Mouse (Mus musculus) lung, embryonic 14.5 days (tissue): ENCODE measurements around the gene Erv3. TPM values are rescaled to one million over a fixed set of nuclear protein-coding genes. Genes with fewer than 3 reads are reported as not detected.

Source experiments
- ATAC-seq: fragments of 200-750 bp; cut with Nextera tagmentation; 2 replicates; pipeline ENCODE4 v1.8.0; 2017; ENCODE audit warnings: mild to moderate bottlenecking, moderate TSS enrichment, moderate library complexity; ENCODE audit not compliant: insufficient read depth
- DNase-seq: peaks from one replicate; pipeline ENCODE4 v3.0.0-alpha.2; 2015
- H3K27ac ChIP-seq: fragments of 300-500 bp; sonication (generic); 2 replicates; pipeline ENCODE4 v1.5.1; 2014; ENCODE audit warnings: low read depth, mild to moderate bottlenecking, moderate library complexity
- H3K27me3 ChIP-seq: fragments of 300-500 bp; sonication (generic); 2 replicates; pipeline ENCODE4 v1.6.1; 2014; ENCODE audit warnings: low read length, control low read depth; ENCODE audit not compliant: insufficient read depth
- H3K36me3 ChIP-seq: fragments of 300-500 bp; sonication (generic); 2 replicates; pipeline ENCODE4 v1.6.1; 2014; ENCODE audit warnings: control low read depth; ENCODE audit not compliant: insufficient read depth
- H3K4me1 ChIP-seq: fragments of 300-500 bp; sonication (generic); 2 replicates; pipeline ENCODE4 v1.6.1; 2014; ENCODE audit warnings: antibody characterized with exemption, control low read depth; ENCODE audit not compliant: insufficient read depth
- H3K4me2 ChIP-seq: fragments of 300-500 bp; sonication (generic); 2 replicates; pipeline ENCODE4 v1.6.1; 2014; ENCODE audit warnings: mild to moderate bottlenecking
- H3K4me3 ChIP-seq: fragments of 300-500 bp; sonication (generic); 2 replicates; pipeline ENCODE4 v1.5.1; 2014; ENCODE audit warnings: low read depth, low read length
- H3K9ac ChIP-seq: fragments of 300-500 bp; sonication (generic); 2 replicates; pipeline ENCODE4 v1.6.1; 2014
- H3K9me3 ChIP-seq: fragments of 300-500 bp; sonication (generic); 2 replicates; pipeline ENCODE4 v1.6.1; 2016; ENCODE audit warnings: low read depth, low read length, control low read depth
- CTCF ChIP-seq: IDR thresholded peaks from 2 replicates; pipeline ENCODE4 v1.5.1; 2016; ENCODE audit warnings: antibody characterized with exemption, low read depth
- WGBS: fragments of 180-500 bp; shearing (Covaris S2); extraction: QIAGEN DNeasy Blood & Tissue Kit; methylation state at CpG from one replicate; pipeline ENCODE4 v1.1.7; 2014; 5-methylcytosine and 5-hydroxymethylcytosine counted together
- polyA plus RNA-seq: library from polyadenylated mRNA; unstranded; fragments of >200 nt; fragmentation: Nextera tagmentation; extraction: Ambion mirVana; gene quantifications from 2 replicates; pipeline ENCODE4 v1.2.1, GENCODE M21; 2014

The Erv3 gene
- polyA plus RNA-seq, 1 experiment from 2014 or later, result not detected

DNA sequence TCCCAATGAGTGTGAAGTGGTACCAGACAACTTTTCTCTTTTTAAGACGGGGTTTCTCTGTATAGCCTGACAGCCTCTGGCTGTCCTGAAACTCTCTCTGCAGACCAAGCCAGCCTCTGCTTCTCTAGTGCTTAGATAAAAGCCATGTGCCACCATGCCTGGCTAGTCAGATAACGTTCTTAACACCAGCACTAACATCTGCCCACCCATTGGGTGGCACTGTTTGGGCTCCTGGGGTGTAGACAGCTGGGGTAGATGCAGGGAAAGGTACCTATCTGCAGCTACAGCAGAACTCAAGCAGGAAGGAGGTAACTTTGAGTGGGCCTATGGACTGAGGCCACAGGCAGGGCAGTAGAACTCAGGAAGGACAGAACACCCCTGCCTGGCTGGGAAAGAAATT is 34.0 kb downstream of the Erv3 start:
- ATAC-seq, result peak; percentile 6; the same call in 1 of the 2 replicates
- no peaks in the 10 kb centered on the region for H3K4me1 ChIP-seq
- H3K9ac ChIP-seq, result no peak overlapping the region
- H3K4me2 ChIP-seq, result no peak overlapping the region
- no peak for TF ChIP-seq CTCF
- no peak for DNase-seq
- H3K9me3 ChIP-seq, result no peaks in the 10 kb centered on the region
- H3K27me3 ChIP-seq, result no peaks in the 10 kb centered on the region
- H3K36me3 ChIP-seq, result no peaks in the 10 kb centered on the region
- WGBS, result 21% methylated on average over 2 of the region's 2 CpGs
- H3K27ac ChIP-seq, result no peak overlapping the region
- no peak overlapping the region for H3K4me3 ChIP-seq

DNA sequence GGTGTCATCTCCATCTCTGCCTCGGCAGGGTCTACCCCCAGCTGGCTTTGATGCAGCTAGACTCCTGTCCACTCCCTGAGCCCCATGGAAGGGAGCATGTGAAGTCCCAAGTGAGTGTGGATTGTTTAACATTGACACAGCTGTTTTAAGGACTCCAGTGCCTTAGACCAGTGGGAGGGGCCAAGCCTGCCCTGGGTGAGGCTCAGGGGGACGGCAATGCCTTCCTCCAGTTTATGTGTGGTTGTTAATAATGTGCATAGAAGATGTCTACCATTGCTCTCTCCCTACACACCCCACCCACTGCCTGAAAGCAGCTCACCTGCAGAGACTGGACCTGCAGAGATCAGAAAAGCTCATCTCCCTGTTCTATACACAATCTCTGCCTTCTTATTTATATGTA is 35.6 kb downstream of the Erv3 start:
- no peak overlapping the region for H3K4me3 ChIP-seq
- 20% methylated on average over 2 of the region's 2 CpGs for WGBS
- no peak overlapping the region for H3K4me2 ChIP-seq
- no peak for TF ChIP-seq CTCF
- no peak overlapping the region for H3K27ac ChIP-seq
- no peaks in the 10 kb centered on the region for H3K9me3 ChIP-seq
- no peak overlapping the region for H3K9ac ChIP-seq
- DNase-seq (no peak), ATAC-seq (no peak; the same call in 1 of the 2 replicates)
- H3K36me3 ChIP-seq, result no peaks in the 10 kb centered on the region
- H3K4me1 ChIP-seq, result no peaks in the 10 kb centered on the region
- no peaks in the 10 kb centered on the region for H3K27me3 ChIP-seq

DNA sequence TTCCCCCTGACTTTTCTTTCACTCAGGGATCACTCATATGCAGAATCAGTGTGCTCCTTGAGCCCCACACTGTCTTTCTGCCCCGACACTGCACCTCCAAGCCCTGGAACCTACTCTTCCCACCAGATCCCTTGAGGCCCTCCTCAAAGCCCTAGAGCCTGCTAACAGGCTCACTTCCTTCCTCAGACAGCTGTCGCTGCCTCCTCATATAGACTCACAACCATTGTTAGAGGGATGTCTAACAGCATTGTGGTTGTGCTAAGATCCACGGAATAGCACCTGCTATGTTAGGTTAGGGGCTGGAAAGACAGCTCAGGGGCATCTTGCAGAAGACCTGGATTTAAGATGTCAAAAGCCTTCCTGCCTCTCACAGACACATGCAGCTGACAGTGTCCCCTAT is 37.1 kb downstream of the Erv3 start:
- 72% methylated on average over 3 of the region's 3 CpGs for WGBS
- Histone ChIP-seq H3K4me1 (no peaks in the 10 kb centered on the region), H3K4me3 (no peak overlapping the region), H3K9me3 (no peaks in the 10 kb centered on the region), H3K27me3 (no peaks in the 10 kb centered on the region), H3K36me3 (no peaks in the 10 kb centered on the region), H3K4me2 (no peak overlapping the region), H3K9ac (no peak overlapping the region), H3K27ac (no peak overlapping the region)
- TF ChIP-seq CTCF, result no peak
- no peak for ATAC-seq
- no peak for DNase-seq

DNA sequence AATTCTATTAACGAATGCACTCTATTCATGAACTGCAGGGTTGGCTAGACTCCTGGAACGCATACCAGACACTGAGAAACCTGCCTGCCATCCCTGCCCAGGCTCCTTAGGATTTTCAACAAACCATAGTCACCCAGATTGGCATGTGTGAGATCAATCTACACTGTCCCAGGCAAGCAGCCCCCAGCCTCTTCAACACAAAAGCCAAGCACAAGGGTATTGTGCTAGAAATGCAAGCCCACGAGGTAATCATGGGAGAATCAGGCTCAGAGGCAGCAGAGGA is 37.9 kb downstream of the Erv3 start:
- no peaks in the 10 kb centered on the region for H3K9me3 ChIP-seq
- H3K9ac ChIP-seq, result no peak overlapping the region
- WGBS, result 69% methylated on average over 3 of the region's 3 CpGs
- DNase-seq (no peak), ATAC-seq (no peak)
- no peak overlapping the region for H3K4me3 ChIP-seq
- no peak overlapping the region for H3K4me2 ChIP-seq
- no peak overlapping the region for H3K27ac ChIP-seq
- H3K27me3 ChIP-seq, result no peaks in the 10 kb centered on the region
- H3K36me3 ChIP-seq, result no peaks in the 10 kb centered on the region
- TF ChIP-seq CTCF, result no peak
- no peaks in the 10 kb centered on the region for H3K4me1 ChIP-seq

DNA sequence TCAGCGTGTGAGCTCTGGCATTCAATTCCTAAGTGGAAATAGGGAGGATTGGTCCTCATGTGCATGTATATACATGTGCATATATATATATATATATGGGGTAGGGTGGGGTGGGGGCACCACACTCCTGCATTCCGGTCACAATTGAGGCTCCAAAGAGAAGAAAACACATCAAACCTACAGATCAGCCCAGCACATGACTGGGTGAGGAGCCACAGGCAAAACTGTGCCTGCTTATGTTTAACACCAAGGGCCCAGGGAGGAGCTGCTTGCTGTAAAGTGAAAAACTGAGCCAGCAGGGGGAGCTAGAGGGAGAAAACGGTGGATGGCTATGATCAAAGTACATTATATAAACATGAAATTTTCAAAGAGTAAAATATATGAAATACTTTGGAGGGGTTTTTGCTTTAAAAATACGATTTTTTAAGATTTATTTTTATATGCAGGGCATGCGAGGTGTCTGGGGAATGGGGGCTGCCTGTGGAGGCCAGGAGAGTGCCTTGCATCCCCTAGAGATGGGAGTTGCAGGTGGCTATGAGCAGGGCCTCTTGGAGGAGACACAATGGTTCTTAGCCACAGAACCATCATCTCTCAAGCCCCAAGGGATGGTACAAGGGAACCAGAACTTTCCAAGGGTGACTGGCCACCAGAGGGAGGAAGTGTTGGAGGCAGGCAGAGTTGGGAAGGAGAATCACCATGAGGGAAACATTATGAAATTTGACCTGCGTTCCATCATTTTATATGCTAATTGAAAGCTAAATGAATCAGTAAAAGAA is 38.4 kb downstream of the Erv3 start:
- Histone ChIP-seq H3K4me1 (no peaks in the 10 kb centered on the region), H3K4me2 (peak overlapping the region; percentile 53), H3K9me3 (no peaks in the 10 kb centered on the region), H3K27me3 (no peaks in the 10 kb centered on the region), H3K9ac (no peak overlapping the region), H3K27ac (no peak overlapping the region), H3K36me3 (no peaks in the 10 kb centered on the region), H3K4me3 (no peak overlapping the region)
- peak; percentile 77 for TF ChIP-seq CTCF
- 35% methylated on average over 6 of the region's 6 CpGs for WGBS
- ATAC-seq, result peak; percentile 64; the same call in 1 of the 2 replicates
- DNase-seq, result peak; percentile 94

DNA sequence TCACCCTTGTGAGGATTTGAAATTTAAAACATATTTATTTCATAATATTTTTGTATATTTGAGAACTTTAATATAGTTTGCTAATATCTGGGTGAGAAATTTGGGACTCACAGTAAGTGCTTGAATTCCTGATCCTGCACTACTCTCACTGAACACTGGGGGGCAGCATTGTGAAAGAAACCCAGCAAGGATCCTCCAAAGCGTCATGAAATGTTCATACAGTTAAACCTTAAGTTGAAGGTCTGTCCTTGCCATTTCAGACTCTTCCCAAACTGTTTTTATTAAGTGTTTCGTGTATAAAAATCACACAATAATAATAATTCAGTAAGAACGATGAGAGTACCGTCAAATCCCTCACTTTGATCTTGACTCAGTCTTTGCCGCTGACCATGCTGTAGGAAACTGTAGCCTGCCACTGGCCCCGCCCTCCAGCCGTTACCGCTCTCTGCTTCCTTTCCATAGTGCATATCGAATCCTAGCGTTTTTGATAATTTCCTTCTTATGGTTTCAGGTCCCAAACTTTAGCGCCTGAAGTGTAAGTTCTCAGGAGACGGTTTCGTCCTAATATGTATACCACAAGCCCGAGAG is 39.4 kb downstream of the Erv3 start:
- no peaks in the 10 kb centered on the region for H3K9me3 ChIP-seq
- no peak overlapping the region for H3K9ac ChIP-seq
- TF ChIP-seq CTCF, result peak; percentile 93
- no peaks in the 10 kb centered on the region for H3K4me1 ChIP-seq
- no peak overlapping the region for H3K27ac ChIP-seq
- peak; percentile 67 for ATAC-seq
- WGBS, result 20% methylated on average over 14 of the region's 14 CpGs
- peak overlapping the region; percentile 53 for H3K4me2 ChIP-seq
- no peaks in the 10 kb centered on the region for H3K36me3 ChIP-seq
- peak; percentile 92 for DNase-seq
- no peak overlapping the region for H3K4me3 ChIP-seq
- H3K27me3 ChIP-seq, result no peaks in the 10 kb centered on the region

DNA sequence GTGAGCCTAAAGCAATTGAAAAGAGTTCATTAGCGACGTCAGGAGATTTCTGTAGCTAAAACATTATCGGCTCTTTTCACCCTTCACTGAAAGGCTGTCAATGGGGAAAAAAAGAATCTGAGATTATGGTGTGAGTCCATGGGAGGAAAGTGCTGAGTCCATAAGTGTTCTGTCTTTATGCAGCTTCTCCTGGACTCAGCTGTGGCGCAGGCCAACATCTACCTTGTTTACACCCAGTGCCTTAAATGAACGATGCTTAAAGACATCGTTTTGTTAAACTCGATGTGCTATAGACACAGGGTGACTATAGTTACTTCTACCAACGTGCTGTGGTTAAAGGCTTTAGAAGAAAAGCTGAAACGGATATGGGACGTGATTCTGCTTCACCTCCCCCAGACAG is 45.2 kb downstream of the Erv3 start:
- H3K36me3 ChIP-seq, result no peaks in the 10 kb centered on the region
- TF ChIP-seq CTCF, result no peak
- WGBS, result 78% methylated on average over 10 of the region's 10 CpGs
- no peak for ATAC-seq
- no peak overlapping the region for H3K9ac ChIP-seq
- H3K27me3 ChIP-seq, result peaks cover 3% of the 10 kb centered on the region; the same call in 1 of the 2 replicates
- DNase-seq, result no peak
- no peaks in the 10 kb centered on the region for H3K9me3 ChIP-seq
- H3K27ac ChIP-seq, result no peak overlapping the region
- no peak overlapping the region for H3K4me3 ChIP-seq
- H3K4me2 ChIP-seq, result no peak overlapping the region
- no peaks in the 10 kb centered on the region for H3K4me1 ChIP-seq
